Mouse (Mus musculus) embryonic facial prominence, embryonic 10.5 days (tissue): ENCODE data around the gene Akr1c14. TPM values are rescaled to one million over a fixed set of nuclear protein-coding genes. Genes with fewer than 3 reads are reported as not detected.
"Not testable (repeated sequence)": the region's sequence is repeated elsewhere in the genome, so short reads cannot be mapped to it uniquely, and the experiment has no call there.

Source experiments
- DNase-seq: peaks from one replicate; pipeline ENCODE4 v3.0.0-alpha.2; 2017; ENCODE audit warnings: low spot score
- H3K27ac ChIP-seq: fragments of 300-500 bp; sonication (generic); replicated peaks from 2 replicates; pipeline ENCODE4 v1.5.1; 2016; ENCODE audit warnings: mild to moderate bottlenecking
- H3K27me3 ChIP-seq: fragments of 300-500 bp; sonication (generic); replicated peaks from 2 replicates; pipeline ENCODE4 v1.6.1; 2016; ENCODE audit warnings: low read depth, mild to moderate bottlenecking; ENCODE audit not compliant: poor library complexity, severe bottlenecking
- H3K36me3 ChIP-seq: fragments of 300-500 bp; sonication (generic); replicated peaks from 2 replicates; pipeline ENCODE4 v1.6.1; 2016; ENCODE audit warnings: mild to moderate bottlenecking, moderate library complexity
- H3K4me1 ChIP-seq: fragments of 300-500 bp; sonication (generic); 2 replicates; pipeline ENCODE4 v1.6.1; 2016
- H3K4me3 ChIP-seq: fragments of 300-500 bp; sonication (generic); 2 replicates; pipeline ENCODE4 v1.5.1; 2016; ENCODE audit warnings: mild to moderate bottlenecking, moderate library complexity
- H3K9me3 ChIP-seq: fragments of 300-500 bp; sonication (generic); 2 replicates; pipeline ENCODE4 v1.6.1; 2016; ENCODE audit warnings: mild to moderate bottlenecking
- WGBS: fragments of 180-500 bp; shearing (Covaris S2); methylation state at CpG from one replicate; pipeline ENCODE4 v1.1.7; 2016; 5-methylcytosine and 5-hydroxymethylcytosine counted together
- polyA plus RNA-seq: library from polyadenylated mRNA; unstranded; fragments of >200 nt; fragmentation: Nextera tagmentation; extraction: Ambion mirVana; gene quantifications from 2 replicates; pipeline ENCODE4 v1.2.1, GENCODE M21; 2016

Gene Akr1c14
- 0.18 and 0.26 TPM in 2 replicates for polyA plus RNA-seq

- Histone ChIP-seq H3K4me1 (no peaks in the 10 kb centered on the region), H3K4me3 (no peak within 1 kb of the TSS), H3K36me3 (no peaks in the 10 kb centered on the region), H3K27ac (no peak within 1 kb of the TSS), H3K27me3 (no peaks in the 10 kb centered on the region), H3K9me3 (no peaks in the 10 kb centered on the region)
- WGBS = 63% methylated on average over 2 of the region's 2 CpGs
- no peak for DNase-seq
These were observed at the start of gene Akr1c14 for GRCm38 (mm10) chr13:4048719-4049118. Gene Akr1c14, plus strand, starts transcription at chr13:4049011.

- DNase-seq = peak; percentile 68
- Histone ChIP-seq H3K36me3 (no peaks in the 10 kb centered on the region), H3K9me3 (no peaks in the 10 kb centered on the region), H3K27ac (no peak overlapping the region), H3K4me1 (no peaks in the 10 kb centered on the region), H3K27me3 (no peaks in the 10 kb centered on the region), H3K4me3 (no peak overlapping the region)
- 19% methylated on average over 3 of the region's 3 CpGs for WGBS
These were observed 47.1 kb upstream of the Akr1c14 start for GRCm38 (mm10) chr13:4001687-4002086.

- Histone ChIP-seq H3K9me3 (no peaks in the 10 kb centered on the region), H3K4me3 (no peak overlapping the region), H3K4me1 (no peaks in the 10 kb centered on the region), H3K36me3 (no peaks in the 10 kb centered on the region), H3K27me3 (no peaks in the 10 kb centered on the region), H3K27ac (no peak overlapping the region)
- DNase-seq = no peak
- 87% methylated on average over 4 of the region's 4 CpGs for WGBS
These were observed 38.0 kb upstream of the Akr1c14 start for GRCm38 (mm10) chr13:4010784-4011183.

GRCm38 (mm10) chr13:4013811-4014210 lies 35.0 kb upstream of the Akr1c14 start:
- Histone ChIP-seq H3K4me3 (no peak overlapping the region), H3K36me3 (no peaks in the 10 kb centered on the region), H3K27ac (no peak overlapping the region), H3K4me1 (no peaks in the 10 kb centered on the region), H3K9me3 (no peaks in the 10 kb centered on the region), H3K27me3 (no peaks in the 10 kb centered on the region)
- no peak for DNase-seq

GRCm38 (mm10) chr13:4029897-4030296 lies 18.9 kb upstream of the Akr1c14 start:
- Histone ChIP-seq H3K27me3 (no peaks in the 10 kb centered on the region), H3K4me1 (no peaks in the 10 kb centered on the region), H3K4me3 (no peak overlapping the region), H3K9me3 (no peaks in the 10 kb centered on the region), H3K36me3 (no peaks in the 10 kb centered on the region), H3K27ac (no peak overlapping the region)
- WGBS = 89% methylated on average over 2 of the region's 2 CpGs
- DNase-seq = no peak

GRCm38 (mm10) chr13:4032512-4032911 lies 16.3 kb upstream of the Akr1c14 start:
- H3K9me3 ChIP-seq = no peaks in the 10 kb centered on the region
- H3K4me1 ChIP-seq = no peaks in the 10 kb centered on the region
- no peak overlapping the region for H3K27ac ChIP-seq
- H3K4me3 ChIP-seq = no peak overlapping the region
- 70% methylated on average over 3 of the region's 3 CpGs for WGBS
- DNase-seq = no peak
- no peaks in the 10 kb centered on the region for H3K36me3 ChIP-seq
- H3K27me3 ChIP-seq = no peaks in the 10 kb centered on the region

GRCm38 (mm10) chr13:4035052-4035451 lies 13.8 kb upstream of the Akr1c14 start:
- H3K27ac ChIP-seq = no peak overlapping the region
- no peaks in the 10 kb centered on the region for H3K36me3 ChIP-seq
- no peaks in the 10 kb centered on the region for H3K27me3 ChIP-seq
- no peak overlapping the region for H3K4me3 ChIP-seq
- 82% methylated on average over 3 of the region's 3 CpGs for WGBS
- no peak for DNase-seq
- H3K9me3 ChIP-seq = no peaks in the 10 kb centered on the region
- H3K4me1 ChIP-seq = no peaks in the 10 kb centered on the region

GRCm38 (mm10) chr13:4046113-4046512 lies 2.7 kb upstream of the Akr1c14 start:
- no peaks in the 10 kb centered on the region for H3K36me3 ChIP-seq
- no peaks in the 10 kb centered on the region for H3K4me1 ChIP-seq
- H3K27ac ChIP-seq = no peak overlapping the region
- H3K4me3 ChIP-seq = no peak overlapping the region
- no peaks in the 10 kb centered on the region for H3K9me3 ChIP-seq
- no peak for DNase-seq
- WGBS = 75% methylated on average over 3 of the region's 3 CpGs
- no peaks in the 10 kb centered on the region for H3K27me3 ChIP-seq

- WGBS = 45% methylated on average over 2 of the region's 2 CpGs
- Histone ChIP-seq H3K9me3 (no peaks in the 10 kb centered on the region), H3K4me3 (no peak overlapping the region), H3K27me3 (no peaks in the 10 kb centered on the region), H3K4me1 (no peaks in the 10 kb centered on the region), H3K27ac (no peak overlapping the region), H3K36me3 (no peaks in the 10 kb centered on the region)
- DNase-seq = no peak
These were observed 2.0 kb upstream of the Akr1c14 start for GRCm38 (mm10) chr13:4046841-4047240.

GRCm38 (mm10) chr13:4048226-4048625 lies 585 bp upstream of the Akr1c14 start:
- no peak for DNase-seq
- H3K4me1 ChIP-seq = no peaks in the 10 kb centered on the region
- H3K9me3 ChIP-seq = no peaks in the 10 kb centered on the region
- no peaks in the 10 kb centered on the region for H3K36me3 ChIP-seq
- 89% methylated on average over 1 of the region's 1 CpGs for WGBS
- H3K4me3 ChIP-seq = no peak overlapping the region
- no peaks in the 10 kb centered on the region for H3K27me3 ChIP-seq
- H3K27ac ChIP-seq = no peak overlapping the region

GRCm38 (mm10) chr13:4049655-4050054 lies 844 bp downstream of the Akr1c14 start:
- DNase-seq = no peak
- Histone ChIP-seq H3K27me3 (no peaks in the 10 kb centered on the region), H3K27ac (no peak overlapping the region)

GRCm38 (mm10) chr13:4055450-4055849 lies 6.6 kb downstream of the Akr1c14 start:
- H3K36me3 ChIP-seq = no peaks in the 10 kb centered on the region
- H3K9me3 ChIP-seq = no peaks in the 10 kb centered on the region
- WGBS = 81% methylated on average over 3 of the region's 3 CpGs
- no peak for DNase-seq
- no peaks in the 10 kb centered on the region for H3K4me1 ChIP-seq
- H3K27me3 ChIP-seq = no peaks in the 10 kb centered on the region
- no peak overlapping the region for H3K4me3 ChIP-seq
- H3K27ac ChIP-seq = no peak overlapping the region

More at GRCm38 (mm10) chr13:4049655-4050054, 844 bp downstream of the Akr1c14 start:
- H3K4me3 ChIP-seq = no peak overlapping the region
- no peaks in the 10 kb centered on the region for H3K9me3 ChIP-seq
- no peaks in the 10 kb centered on the region for H3K4me1 ChIP-seq
- no peaks in the 10 kb centered on the region for H3K36me3 ChIP-seq

- WGBS = 84% methylated on average over 2 of the region's 2 CpGs
- DNase-seq = no peak
- no peak overlapping the region for H3K27ac ChIP-seq
- no peak overlapping the region for H3K4me3 ChIP-seq
- H3K4me1 ChIP-seq = no peaks in the 10 kb centered on the region
- no peaks in the 10 kb centered on the region for H3K27me3 ChIP-seq
- H3K9me3 ChIP-seq = no peaks in the 10 kb centered on the region
- H3K36me3 ChIP-seq = no peaks in the 10 kb centered on the region
These were observed 7.4 kb downstream of the Akr1c14 start for GRCm38 (mm10) chr13:4056211-4056610.

- not testable (repeated sequence) for H3K4me3 ChIP-seq, H3K9me3 ChIP-seq, H3K27ac ChIP-seq, H3K27me3 ChIP-seq, H3K4me1 ChIP-seq, DNase-seq, H3K36me3 ChIP-seq
- WGBS = 68% methylated on average over 2 of the region's 2 CpGs
These were observed 9.4 kb downstream of the Akr1c14 start for GRCm38 (mm10) chr13:4058239-4058638.
